Mouse (Mus musculus) liver, embryonic 11.5 days (tissue): ENCODE data around the gene Gba. TPM values are rescaled to one million over a fixed set of nuclear protein-coding genes. Genes with fewer than 3 reads are reported as not detected.
"Not testable (repeated sequence)": the region's sequence is repeated elsewhere in the genome, so short reads cannot be mapped to it uniquely, and the experiment has no call there.

Experiments
- ATAC-seq: fragments of 200-750 bp; cut with Nextera tagmentation; replicated peaks from 2 replicates; pipeline ENCODE4 v1.8.0; 2017; ENCODE audit warnings: moderate number of reproducible peaks, mild to moderate bottlenecking, moderate TSS enrichment, moderate library complexity; ENCODE audit not compliant: low FRiP score
- DNase-seq: peaks from one replicate; pipeline ENCODE4 v3.0.0-alpha.2; 2017; ENCODE audit warnings: low spot score
- H3K27ac ChIP-seq: fragments of 300-500 bp; sonication (generic); 2 replicates; pipeline ENCODE4 v1.5.1; 2014; ENCODE audit warnings: mild to moderate bottlenecking, low read depth, low read length, control low read depth
- H3K27me3 ChIP-seq: fragments of 300-500 bp; sonication (generic); replicated peaks from 2 replicates; pipeline ENCODE4 v1.6.1; 2014; ENCODE audit warnings: low read length, mixed read lengths; ENCODE audit not compliant: control insufficient read depth, insufficient read depth
- H3K36me3 ChIP-seq: fragments of 300-500 bp; sonication (generic); 2 replicates; pipeline ENCODE4 v1.6.1; 2014; ENCODE audit warnings: mild to moderate bottlenecking, low read length, moderate library complexity, mixed read lengths; ENCODE audit not compliant: control insufficient read depth, insufficient read depth
- H3K4me1 ChIP-seq: fragments of 300-500 bp; sonication (generic); replicated peaks from 2 replicates; pipeline ENCODE4 v1.6.1; 2014; ENCODE audit warnings: low read length, mixed read lengths; ENCODE audit not compliant: control insufficient read depth, insufficient read depth
- H3K4me2 ChIP-seq: fragments of 300-500 bp; sonication (generic); 2 replicates; pipeline ENCODE4 v1.6.1; 2014; ENCODE audit warnings: mild to moderate bottlenecking, control low read depth, moderate library complexity
- H3K4me3 ChIP-seq: fragments of 300-500 bp; sonication (generic); 2 replicates; pipeline ENCODE4 v1.5.1; 2014; ENCODE audit warnings: low read depth, low read length, control low read depth
- H3K9ac ChIP-seq: fragments of 300-500 bp; sonication (generic); 2 replicates; pipeline ENCODE4 v1.6.1; 2014; ENCODE audit warnings: low read depth, low read length, control low read depth
- H3K9me3 ChIP-seq: fragments of 300-500 bp; sonication (generic); 2 replicates; pipeline ENCODE4 v1.6.1; 2016; ENCODE audit warnings: low read length, inconsistent platforms, mixed read lengths; ENCODE audit not compliant: control insufficient read depth
- WGBS: fragments of 180-500 bp; shearing (Covaris S2); extraction: QIAGEN DNeasy Blood & Tissue Kit; methylation state at CpG from one replicate; pipeline ENCODE4 v1.1.7; 2014; 5-methylcytosine and 5-hydroxymethylcytosine counted together
- polyA plus RNA-seq: library from polyadenylated mRNA; unstranded; fragments of >200 nt; fragmentation: Nextera tagmentation; extraction: Ambion mirVana; gene quantifications from 2 replicates; pipeline ENCODE4 v1.2.1, GENCODE M21; 2014

The Gba gene
- polyA plus RNA-seq, result 38.5 and 42.1 TPM in 2 replicates

GRCm38 (mm10) chr3:89202253-89203141, at the start of gene Gba:
Gene Gba, plus strand, starts transcription at chr3:89202928.
- no peaks in the 10 kb centered on the region for H3K9me3 ChIP-seq
- H3K27ac ChIP-seq, result peak within 1 kb of the TSS; percentile 5; the same call in 1 of the 2 replicates
- ATAC-seq (peak; percentile 82), DNase-seq (peak; percentile 78)
- H3K27me3 ChIP-seq, result no peaks in the 10 kb centered on the region; the same call in 1 of the 2 replicates
- peak within 1 kb of the TSS; percentile 55 for H3K4me3 ChIP-seq
- peaks cover 10% of the 10 kb centered on the region for H3K36me3 ChIP-seq
- H3K4me2 ChIP-seq, result peak within 1 kb of the TSS; percentile 83
- peaks cover 3% of the 10 kb centered on the region for H3K4me1 ChIP-seq
- 26% methylated on average over 13 of the region's 13 CpGs for WGBS
- peak within 1 kb of the TSS; percentile 55 for H3K9ac ChIP-seq

GRCm38 (mm10) chr3:89156951-89157350, 45.8 kb upstream of the Gba start:
- no peak for DNase-seq

GRCm38 (mm10) chr3:89158651-89159050, 44.1 kb upstream of the Gba start:
- Histone ChIP-seq H3K36me3 (no peaks in the 10 kb centered on the region), H3K4me2 (peak overlapping the region; percentile 100), H3K27ac (no peak overlapping the region), H3K27me3 (peaks cover 6% of the 10 kb centered on the region; the same call in 1 of the 2 replicates), H3K9me3 (no peaks in the 10 kb centered on the region), H3K4me3 (no peak overlapping the region), H3K4me1 (peaks cover 11% of the 10 kb centered on the region), H3K9ac (no peak overlapping the region)
- ATAC-seq (no peak), DNase-seq (no peak)
- 25% methylated on average over 7 of the region's 7 CpGs for WGBS

More at GRCm38 (mm10) chr3:89156951-89157350, 45.8 kb upstream of the Gba start:
- Histone ChIP-seq H3K4me3 (no peak overlapping the region), H3K36me3 (no peaks in the 10 kb centered on the region), H3K4me2 (no peak overlapping the region), H3K27ac (no peak overlapping the region), H3K27me3 (peaks cover 6% of the 10 kb centered on the region; the same call in 1 of the 2 replicates), H3K4me1 (peaks cover 16% of the 10 kb centered on the region), H3K9me3 (no peaks in the 10 kb centered on the region), H3K9ac (no peak overlapping the region)
- WGBS, result 81% methylated on average over 8 of the region's 8 CpGs
- no peak for ATAC-seq

GRCm38 (mm10) chr3:89159211-89159610, 43.5 kb upstream of the Gba start:
- 1% methylated on average over 13 of the region's 13 CpGs for WGBS
- H3K27ac ChIP-seq, result no peak overlapping the region
- peak overlapping the region; percentile 71 for H3K4me3 ChIP-seq
- no peaks in the 10 kb centered on the region for H3K36me3 ChIP-seq
- no peaks in the 10 kb centered on the region for H3K9me3 ChIP-seq
- H3K27me3 ChIP-seq, result peaks cover 6% of the 10 kb centered on the region; the same call in 1 of the 2 replicates
- H3K4me2 ChIP-seq, result peak overlapping the region; percentile 100
- H3K9ac ChIP-seq, result no peak overlapping the region
- H3K4me1 ChIP-seq, result peaks cover 16% of the 10 kb centered on the region
- ATAC-seq (no peak), DNase-seq (peak; percentile 83)

GRCm38 (mm10) chr3:89159616-89160344, 42.9 kb upstream of the Gba start, which contains the start of gene Hcn3:
Gene Hcn3, minus strand, starts transcription at chr3:89160196.
- Histone ChIP-seq H3K9ac (peak within 1 kb of the TSS; percentile 56), H3K27me3 (peaks cover 6% of the 10 kb centered on the region; the same call in 1 of the 2 replicates), H3K27ac (no peak within 1 kb of the TSS), H3K4me1 (peaks cover 16% of the 10 kb centered on the region), H3K4me2 (peak within 1 kb of the TSS; percentile 100), H3K4me3 (peak within 1 kb of the TSS; percentile 71), H3K36me3 (no peaks in the 10 kb centered on the region), H3K9me3 (no peaks in the 10 kb centered on the region)
- under 1% methylated on average over 58 of the region's 66 CpGs for WGBS
- DNase-seq, result peak; percentile 73
- peak; percentile 69 for ATAC-seq

- not testable (repeated sequence) for H3K9ac ChIP-seq, H3K4me3 ChIP-seq, H3K36me3 ChIP-seq, H3K27me3 ChIP-seq, ATAC-seq, H3K9me3 ChIP-seq, DNase-seq, H3K4me2 ChIP-seq, H3K27ac ChIP-seq
- H3K4me1 ChIP-seq, result peaks cover 24% of the 10 kb centered on the region
Measured at GRCm38 (mm10) chr3:89161207-89161606, 41.5 kb upstream of the Gba start.

- WGBS, result 75% methylated on average over 4 of the region's 4 CpGs
Measured at GRCm38 (mm10) chr3:89161786-89162185, 40.9 kb upstream of the Gba start.

GRCm38 (mm10) chr3:89163123-89163522, 39.6 kb upstream of the Gba start:
- DNase-seq (no peak), ATAC-seq (no peak)
- Histone ChIP-seq H3K4me2 (no peak overlapping the region), H3K4me3 (no peak overlapping the region), H3K9ac (no peak overlapping the region), H3K9me3 (no peaks in the 10 kb centered on the region), H3K27ac (no peak overlapping the region), H3K27me3 (peaks cover 6% of the 10 kb centered on the region; the same call in 1 of the 2 replicates), H3K36me3 (peaks cover 9% of the 10 kb centered on the region), H3K4me1 (peaks cover 27% of the 10 kb centered on the region)
- 80% methylated on average over 1 of the region's 1 CpGs for WGBS

More at GRCm38 (mm10) chr3:89161786-89162185, 40.9 kb upstream of the Gba start:
- Histone ChIP-seq H3K4me3 (no peak overlapping the region), H3K9ac (no peak overlapping the region), H3K36me3 (0 out of 2 replicates have a peak, but pooled peaks cover 1% of the 10 kb centered on the region), H3K27me3 (peaks cover 6% of the 10 kb centered on the region; the same call in 1 of the 2 replicates), H3K4me2 (no peak overlapping the region), H3K27ac (no peak overlapping the region), H3K9me3 (no peaks in the 10 kb centered on the region), H3K4me1 (peaks cover 27% of the 10 kb centered on the region)
- ATAC-seq (no peak), DNase-seq (no peak)
